Mouse (Mus musculus): ENCODE results near the gene Krtdap.
"Not testable (repeated sequence)": the region's sequence is repeated elsewhere in the genome, so short reads cannot be mapped to it uniquely, and the experiment has no call there.

Gene Krtdap

GRCm38 (mm10) chr7:30790141-30790540, 2.4 kb downstream of the Krtdap start:
- DNase-seq = no peak

- no peak for DNase-seq
Measured at GRCm38 (mm10) chr7:30791921-30792320, 4.2 kb downstream of the Krtdap start.

GRCm38 (mm10) chr7:30794921-30795320, 7.2 kb downstream of the Krtdap start:
- no peak for DNase-seq

GRCm38 (mm10) chr7:30796790-30797189, 9.1 kb downstream of the Krtdap start:
- no peak for DNase-seq

GRCm38 (mm10) chr7:30800653-30801052, 13.0 kb downstream of the Krtdap start:
- no peak for DNase-seq

- DNase-seq = no peak
Measured at GRCm38 (mm10) chr7:30803256-30803655, 15.6 kb downstream of the Krtdap start.

- no peak for DNase-seq
Measured at GRCm38 (mm10) chr7:30804026-30804715, 16.5 kb downstream of the Krtdap start.

GRCm38 (mm10) chr7:30805924-30806323, 18.2 kb downstream of the Krtdap start:
- DNase-seq = peak in 1 of 2 experiments; percentile 23

GRCm38 (mm10) chr7:30810319-30810718, 22.6 kb downstream of the Krtdap start:
- DNase-seq = no peak

- DNase-seq = no peak
Measured at GRCm38 (mm10) chr7:30811757-30812290, 24.1 kb downstream of the Krtdap start.

GRCm38 (mm10) chr7:30812291-30812807, 24.7 kb downstream of the Krtdap start:
- no peak for DNase-seq

GRCm38 (mm10) chr7:30820131-30820530, 32.4 kb downstream of the Krtdap start:
- no peak for DNase-seq

- no peak for DNase-seq
Measured at GRCm38 (mm10) chr7:30820854-30821445, 33.3 kb downstream of the Krtdap start.

- DNase-seq = no peak
Measured at GRCm38 (mm10) chr7:30821532-30821931, 33.8 kb downstream of the Krtdap start.

GRCm38 (mm10) chr7:30823675-30824074, 36.0 kb downstream of the Krtdap start, which contains the start of gene Ffar2:
Gene Ffar2, minus strand, starts transcription at chr7:30823775.
- DNase-seq = no peak

GRCm38 (mm10) chr7:30824306-30824705, 36.6 kb downstream of the Krtdap start:
- DNase-seq = no peak

- no peak for DNase-seq
Measured at GRCm38 (mm10) chr7:30826660-30827059, 39.0 kb downstream of the Krtdap start.

- DNase-seq = not testable (repeated sequence)
Measured at GRCm38 (mm10) chr7:30828871-30829270, 41.2 kb downstream of the Krtdap start.

GRCm38 (mm10) chr7:30829428-30829827, 41.7 kb downstream of the Krtdap start:
- DNase-seq = no peak

GRCm38 (mm10) chr7:30832261-30832660, 44.6 kb downstream of the Krtdap start:
- DNase-seq = no peak

- not testable (repeated sequence) for DNase-seq
Measured at GRCm38 (mm10) chr7:30832684-30833083, 45.0 kb downstream of the Krtdap start.

GRCm38 (mm10) chr7:30837277-30837676, 49.6 kb downstream of the Krtdap start:
- DNase-seq = no peak

- no peak for DNase-seq
Measured at GRCm38 (mm10) chr7:30840306-30840705, 52.6 kb downstream of the Krtdap start.

Data from thymus, adult 18-20 months (tissue).